Mouse (Mus musculus): Measurements from ENCODE around the gene Pls1.
A peak's percentile ranks its signal among the peaks of the same experiment; 100 is the strongest.

Gene Pls1

DNA sequence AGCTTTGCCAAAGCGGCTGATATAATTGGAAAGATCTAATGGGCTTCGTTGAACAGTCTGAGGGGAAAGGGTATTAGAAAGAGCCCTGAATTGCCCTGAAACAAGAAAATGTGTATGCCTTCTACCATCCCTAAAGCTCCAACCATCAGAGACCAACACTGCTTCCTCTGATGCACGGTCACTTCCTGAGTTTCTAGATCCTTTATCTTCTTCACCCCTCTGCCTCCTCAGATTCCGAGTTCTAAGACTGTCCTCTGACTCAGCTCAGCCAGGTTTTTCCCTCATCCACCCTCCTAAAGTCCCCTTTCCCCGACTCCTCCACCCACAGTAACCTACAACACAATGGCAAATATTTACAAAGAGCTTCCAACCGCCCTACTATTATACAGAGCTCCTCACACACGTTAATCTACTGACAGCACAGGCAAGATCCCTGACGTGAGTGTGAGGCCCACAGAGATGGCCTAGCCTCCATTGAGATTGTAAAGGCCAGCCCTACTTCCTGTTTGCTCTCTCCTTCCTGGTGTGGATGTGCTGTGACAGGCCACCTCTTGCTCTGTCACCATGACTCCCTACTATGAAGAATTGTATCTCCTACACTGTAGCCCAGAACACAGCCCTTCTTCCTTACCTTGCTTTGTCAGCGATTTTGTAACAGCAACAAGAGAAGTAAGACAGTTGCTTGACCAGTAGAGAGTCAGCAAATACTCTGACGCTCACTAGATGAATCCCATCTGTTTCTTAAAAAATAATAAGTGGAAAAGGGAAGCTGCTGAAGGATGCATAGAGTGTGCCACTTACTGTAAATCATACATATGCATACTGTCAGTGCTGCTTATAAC lies 43.3 kb downstream of the Pls1 start:
- no peak for DNase-seq

DNA sequence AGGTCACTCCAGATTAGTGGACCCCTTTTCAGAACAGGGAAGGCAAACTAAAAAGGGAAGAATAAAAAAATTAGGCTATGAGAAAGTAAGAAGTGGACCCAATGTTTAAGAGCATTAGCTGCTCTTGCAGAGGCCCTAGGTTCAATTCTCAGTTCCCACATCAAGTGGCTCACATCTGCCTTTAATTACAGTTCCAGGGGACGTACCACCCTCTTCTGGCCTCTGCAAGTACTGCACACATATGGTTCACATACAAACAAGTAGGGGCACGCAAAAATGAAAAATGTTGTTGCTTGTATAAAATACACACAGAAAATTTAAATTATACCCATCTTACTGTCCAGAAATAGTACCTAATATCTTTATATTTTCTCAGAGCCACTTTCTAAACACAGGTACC lies 48.8 kb downstream of the Pls1 start:
- no peak for DNase-seq

DNA sequence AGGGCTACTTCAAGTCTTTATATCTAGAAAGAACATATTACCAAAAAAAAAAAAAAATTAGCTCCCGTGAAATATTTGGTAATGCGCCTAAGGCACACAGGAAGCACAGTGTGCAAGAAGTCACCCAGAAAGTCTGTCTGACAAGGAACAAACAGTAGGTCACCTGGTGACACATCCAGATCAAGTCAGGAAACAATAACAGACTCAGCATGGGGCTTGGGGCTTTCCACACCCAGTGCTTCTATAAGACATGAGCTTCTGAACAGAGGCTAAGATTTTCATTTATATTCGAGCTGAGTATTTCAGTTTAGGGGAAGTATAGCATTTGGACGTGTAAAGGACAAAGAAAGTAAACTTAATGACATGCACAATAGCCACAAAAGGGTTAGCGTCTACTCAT lies 49.3 kb downstream of the Pls1 start:
- DNase-seq: no peak

DNA sequence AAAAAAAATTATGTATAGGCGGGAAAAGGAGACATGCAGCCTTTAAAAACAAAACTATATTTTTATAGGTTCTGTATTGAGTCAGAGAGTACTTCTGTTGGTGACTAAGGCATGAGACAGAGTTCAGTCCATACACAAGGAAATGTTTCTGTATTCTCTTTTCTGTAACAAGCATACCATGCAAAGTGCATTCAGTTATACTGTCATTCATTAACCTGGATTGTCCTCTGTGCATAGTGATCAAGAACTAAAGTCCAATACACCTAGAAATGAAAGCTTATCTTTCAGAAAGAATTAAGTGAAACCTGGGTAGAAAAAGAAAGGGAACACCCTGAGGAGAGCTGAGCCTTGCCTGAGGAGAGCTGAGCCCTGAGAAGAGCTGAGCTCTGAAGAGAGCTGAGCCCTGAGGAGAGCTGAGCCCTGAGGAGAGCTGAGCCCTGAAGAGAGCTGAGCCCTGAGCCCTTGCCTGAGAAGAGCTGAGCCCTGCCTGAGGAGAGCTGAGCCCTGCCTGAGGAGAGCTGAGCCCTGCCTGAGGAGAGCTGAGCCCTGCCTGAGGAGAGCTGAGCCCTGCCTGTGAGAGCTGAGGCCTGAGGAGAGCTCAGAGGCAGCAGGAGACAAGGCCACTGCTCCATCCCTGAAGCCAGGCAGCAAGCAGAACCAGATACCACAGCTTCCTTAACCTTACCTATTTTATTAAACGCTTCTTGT lies 49.9 kb downstream of the Pls1 start:
- DNase-seq: no peak

DNA sequence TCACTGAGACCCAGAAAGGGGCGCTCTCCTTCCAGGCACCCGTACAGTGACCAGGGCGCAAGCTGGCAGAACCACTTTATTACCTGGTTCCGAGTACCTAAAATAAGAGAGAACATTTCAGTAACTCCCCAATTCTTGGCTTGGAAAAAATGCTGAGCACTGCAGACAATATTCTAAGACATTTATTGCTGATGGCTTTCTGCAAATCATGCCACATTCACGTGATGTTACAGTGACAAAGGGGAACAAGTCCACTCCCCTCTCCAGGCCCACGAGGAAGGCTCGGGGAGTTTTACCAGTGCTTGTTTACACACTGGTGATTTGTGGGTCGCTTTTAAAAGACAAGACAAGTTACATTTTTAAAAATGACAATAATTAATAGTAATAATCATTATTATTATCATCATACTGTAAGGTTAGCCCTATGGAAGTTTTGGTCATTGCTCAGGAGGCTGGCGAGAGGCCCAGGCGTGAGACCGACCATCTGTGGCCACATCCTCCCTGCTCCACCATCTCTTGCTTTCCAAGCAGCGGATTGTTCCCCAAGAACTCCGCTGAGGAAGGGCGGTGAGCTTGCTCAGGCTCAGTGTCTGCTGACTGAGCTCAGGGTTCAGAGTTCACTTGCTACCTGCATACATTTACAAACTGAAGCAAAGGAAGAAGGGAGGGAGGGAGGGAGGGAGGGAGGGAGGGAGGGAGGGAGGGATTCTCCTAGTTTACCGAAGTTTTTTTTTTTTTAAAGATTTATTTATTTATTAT lies 50.9 kb downstream of the Pls1 start:
- no peak for DNase-seq

GRCm38 (mm10) chr9:95784888-95785511 lies 60.1 kb downstream of the Pls1 start:
- no peak for DNase-seq

- DNase-seq: no peak
These were observed 61.3 kb downstream of the Pls1 start for GRCm38 (mm10) chr9:95783646-95784293.

DNA sequence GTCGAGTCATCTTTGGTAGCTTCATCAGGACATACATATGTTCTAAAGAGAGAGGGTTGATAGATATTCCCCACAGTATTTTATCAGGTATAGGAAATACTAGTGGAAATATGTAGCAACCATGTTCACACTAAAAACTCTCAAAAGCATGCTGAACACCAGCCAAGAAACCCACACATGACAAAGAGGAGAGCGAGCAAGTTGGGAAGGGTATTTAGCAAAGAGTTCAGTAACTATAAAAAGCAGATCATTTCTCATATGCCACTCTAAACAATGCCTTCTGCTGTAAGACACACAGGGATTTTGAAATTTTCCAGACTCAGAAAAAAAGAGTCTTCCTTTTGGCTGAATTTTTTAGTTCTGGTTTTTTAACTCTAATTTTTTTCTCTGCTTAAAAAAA lies 73.4 kb downstream of the Pls1 start:
- DNase-seq: no peak

- no peak for DNase-seq
These were observed 81.9 kb downstream of the Pls1 start for GRCm38 (mm10) chr9:95763218-95763617.

- DNase-seq: no peak
These were observed 82.9 kb downstream of the Pls1 start for GRCm38 (mm10) chr9:95762228-95762627.

GRCm38 (mm10) chr9:95761381-95761780 lies 83.7 kb downstream of the Pls1 start:
- DNase-seq: no peak

DNA sequence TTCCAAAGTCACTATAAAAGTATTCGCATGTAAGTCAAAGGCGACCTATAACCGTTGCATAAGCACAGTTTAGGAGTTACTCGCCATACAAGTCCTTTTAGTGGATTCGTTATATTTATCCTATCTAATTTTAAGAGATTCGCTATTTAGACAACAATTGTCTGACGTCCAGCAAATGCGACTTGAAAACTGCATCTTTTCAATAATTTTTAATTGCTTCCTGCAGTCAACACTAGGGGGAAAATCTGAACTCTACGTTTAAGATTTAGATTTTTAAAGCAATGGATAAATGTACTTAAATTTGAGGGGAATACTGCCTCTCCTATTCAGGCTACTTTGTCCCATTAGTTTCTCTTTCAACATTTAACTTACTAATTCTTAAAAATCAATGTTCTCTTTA lies 94.4 kb downstream of the Pls1 start:
- no peak for DNase-seq

DNA sequence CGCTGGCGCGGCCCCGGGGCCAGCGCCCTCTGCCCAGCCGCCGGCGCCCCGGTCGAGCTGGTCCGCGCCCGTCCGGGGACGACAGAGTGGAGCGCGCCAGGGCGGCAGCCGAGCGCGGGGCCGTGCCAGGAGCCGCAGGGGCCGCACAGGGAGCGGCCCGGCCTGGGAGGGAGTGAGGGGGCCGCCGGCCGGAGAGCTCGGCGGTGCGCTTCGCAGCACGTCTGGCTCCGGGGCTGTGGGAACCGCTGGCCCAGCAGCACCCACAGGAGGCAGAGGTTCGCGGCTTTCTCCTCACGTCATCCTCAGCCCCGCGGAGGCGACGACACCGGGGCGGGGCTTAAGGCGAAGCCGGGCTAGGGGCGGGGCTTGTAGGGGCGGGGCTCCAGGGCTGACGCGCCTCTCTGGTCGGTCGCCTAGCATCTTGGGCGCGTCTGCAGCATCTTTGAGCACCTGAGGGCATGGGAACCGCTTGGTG lies 95.0 kb downstream of the Pls1 start, which contains the start of gene Trpc1:
TSS of gene Trpc1 (minus strand) at position 339 of the 475 bp plus-strand sequence.
- peak; percentile 83 for DNase-seq

DNA sequence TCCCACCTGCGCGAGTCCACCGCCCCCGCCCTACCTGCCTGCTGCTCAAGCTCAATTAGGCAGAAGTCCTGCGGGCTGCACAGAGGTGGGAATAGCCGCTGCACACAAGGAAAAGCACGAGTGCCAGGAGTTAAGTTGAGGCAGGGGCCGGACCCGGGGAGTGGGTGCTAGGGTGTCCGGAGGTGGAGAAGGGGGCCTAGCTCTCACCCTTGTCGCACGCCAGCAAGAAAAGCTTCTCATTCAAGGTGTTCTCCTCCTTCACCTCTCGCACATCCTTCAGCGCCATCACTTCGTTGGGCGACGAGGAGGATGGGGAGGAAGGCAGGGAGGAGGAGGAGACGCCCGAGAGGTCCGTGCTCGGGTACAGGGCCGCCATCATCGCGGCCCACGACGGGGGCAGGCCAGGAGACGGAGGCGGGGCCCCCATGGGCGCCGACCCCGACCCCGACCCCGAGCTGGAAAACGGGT lies 95.6 kb downstream of the Pls1 start:
- DNase-seq: peak; percentile 57

GRCm38 (mm10) chr9:95747298-95747697 lies 97.8 kb downstream of the Pls1 start:
- no peak for DNase-seq

DNA sequence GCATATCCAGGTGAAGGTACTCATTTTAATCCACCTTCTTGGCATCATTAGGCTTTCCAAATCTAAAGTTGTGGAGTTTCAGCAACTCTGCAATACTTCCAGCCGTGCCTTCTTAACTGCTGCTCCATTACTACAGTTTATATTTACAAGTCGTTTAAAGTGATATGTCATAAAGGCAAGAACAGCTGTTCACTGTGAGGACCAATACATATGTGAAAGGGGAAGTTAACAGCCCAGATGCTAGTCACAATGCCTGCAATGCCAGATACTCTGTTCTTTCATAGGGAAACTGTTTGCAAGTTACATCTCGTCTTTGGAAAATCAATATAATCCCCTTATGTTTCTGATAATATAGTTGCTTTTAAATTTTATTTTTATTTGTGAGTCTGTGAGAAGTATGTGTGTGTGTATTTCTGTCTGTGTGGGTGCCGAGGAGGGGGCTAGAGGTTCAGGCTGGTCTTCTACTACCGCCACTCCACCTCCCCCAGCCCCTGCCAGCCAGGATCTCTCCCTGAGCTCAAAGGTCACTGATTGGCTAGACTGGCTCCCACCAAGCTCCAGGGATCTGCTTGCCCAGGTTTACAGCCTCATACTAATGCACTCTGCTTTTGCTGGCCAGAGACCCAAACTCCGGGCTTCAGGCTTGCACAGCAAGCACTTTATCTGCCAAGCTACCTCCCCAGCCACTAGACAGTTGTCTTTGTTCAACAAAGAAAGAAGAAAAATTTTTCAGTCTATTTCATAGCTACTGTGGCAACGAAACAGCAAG lies 100.1 kb downstream of the Pls1 start:
- no peak for DNase-seq

DNA sequence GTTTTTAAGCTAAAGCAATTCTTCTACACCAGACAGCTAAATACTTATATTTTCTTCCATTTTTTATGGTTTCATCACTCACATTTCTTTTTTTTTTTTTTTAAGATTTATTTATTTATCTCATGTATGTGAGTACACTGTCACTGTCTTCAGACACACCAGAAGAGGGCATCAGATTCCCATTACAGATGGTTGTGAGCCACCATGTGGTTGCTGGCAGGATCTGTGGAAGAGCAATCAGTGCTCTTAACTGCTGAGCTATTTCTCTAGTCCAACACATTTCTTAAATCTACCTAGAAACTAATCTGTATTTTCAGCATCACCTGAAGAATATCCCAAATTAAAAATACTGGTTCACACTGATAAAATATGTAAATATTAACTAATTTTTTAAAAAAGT lies 108.9 kb downstream of the Pls1 start:
- DNase-seq: no peak

- no peak for DNase-seq
These were observed 132.5 kb downstream of the Pls1 start for GRCm38 (mm10) chr9:95712574-95712973.

- no peak for DNase-seq
These were observed 136.2 kb downstream of the Pls1 start for GRCm38 (mm10) chr9:95708943-95709342.

DNA sequence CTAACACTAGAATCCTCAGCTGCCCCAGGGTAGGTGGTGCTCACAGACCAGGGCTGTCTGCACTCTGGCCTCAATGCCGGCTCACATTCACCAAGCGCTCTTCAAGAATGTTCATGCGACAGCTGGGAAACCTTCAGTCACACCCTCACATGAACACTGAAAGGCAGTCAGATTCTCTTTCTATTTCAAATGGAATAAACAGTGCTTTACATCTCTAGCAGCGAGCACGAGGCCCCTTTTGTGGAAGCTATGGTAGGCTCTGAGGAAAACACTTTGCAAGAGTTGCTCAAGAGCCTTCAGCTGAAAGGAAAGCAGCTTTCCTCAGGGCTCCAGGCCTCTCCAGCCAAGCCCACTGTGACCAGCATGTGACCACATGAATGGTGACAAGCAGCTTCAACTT lies 139.7 kb downstream of the Pls1 start:
- no peak for DNase-seq

GRCm38 (mm10) chr9:95704078-95704477 lies 141.0 kb downstream of the Pls1 start:
- no peak for DNase-seq

Measured in cerebellum, adult 9-11 months (tissue).